Comparison of ENCODE assay signal across 8 mouse cellular contexts in the genomic region with DNA sequence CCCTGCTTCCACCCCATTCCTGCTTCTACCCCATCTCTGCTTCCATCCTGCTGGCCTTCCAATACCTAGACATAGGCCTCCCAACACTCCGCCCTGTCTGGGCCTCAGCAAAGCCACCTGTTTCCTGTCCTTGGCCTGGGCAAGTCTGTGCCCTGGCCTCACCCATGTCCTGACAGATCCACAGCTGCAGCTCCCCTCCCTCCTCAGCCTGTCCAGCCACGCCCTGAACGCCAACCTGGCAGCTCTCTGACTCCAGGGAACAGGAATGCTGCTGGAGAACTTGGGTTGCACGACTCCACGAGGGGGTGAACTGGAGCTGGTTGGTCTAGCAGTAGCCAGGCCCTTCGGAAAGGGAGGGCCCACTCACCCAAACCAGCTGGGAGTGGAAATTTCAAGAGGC.
DNase-seq lines count a peak whose midpoint lies in the region.

No protein-coding gene starts in this region.

- intact Hi-C loops in left cerebral cortex, postnatal 36 days (cut with DNase I), result no loop called here

- DNase-seq in ZHBTc4 (ENCODE audit: low read depth, low spot score), result peak; percentile 90
- DNase-seq in gastrocnemius, postnatal 25 days, result peak; percentile 82
- DNase-seq in kidney, postnatal 14 days, result peak; percentile 74
- peak; percentile 87 for DNase-seq in lung, postnatal 36 days
- no peak for DNase-seq in thymus, postnatal 4 days
- DNase-seq in cerebellum, postnatal 25 days, result no peak
- DNase-seq in thymus, postnatal 14 days, result no peak
- no peak for DNase-seq in left cerebral cortex, postnatal 36 days (ENCODE audit: low spot score in 2 of 2)

Comparison
In these comparisons a context has a peak if more than half of its experiments do, and no peak if none do; other contexts are left out.
1. DNase-seq: peak in ZHBTc4 (single experiment), gastrocnemius, postnatal 25 days (single experiment), kidney, postnatal 14 days (single experiment) and lung, postnatal 36 days (single experiment); none in thymus, postnatal 4 days (single experiment), cerebellum, postnatal 25 days (0 of 2), thymus, postnatal 14 days (single experiment) and left cerebral cortex, postnatal 36 days (0 of 2).